Mouse (Mus musculus): ENCODE results near the gene Jag1.

The Jag1 gene

GRCm38 (mm10) chr2:137116025-137116674 lies at the start of gene Jag1:
Gene Jag1, minus strand, starts transcription at chr2:137116644.
- DNase-seq (ENCODE audit: low read depth, low spot score), result no peak

- no peak for DNase-seq (ENCODE audit: low read depth, low spot score)
Observed at GRCm38 (mm10) chr2:137156018-137156417, 39.6 kb upstream of the Jag1 start.

GRCm38 (mm10) chr2:137153825-137154224 lies 37.4 kb upstream of the Jag1 start:
- DNase-seq (ENCODE audit: low read depth, low spot score), result no peak

- no peak for DNase-seq (ENCODE audit: low read depth, low spot score)
Observed at GRCm38 (mm10) chr2:137153172-137153667, 36.8 kb upstream of the Jag1 start.

- no peak for DNase-seq (ENCODE audit: low read depth, low spot score)
Observed at GRCm38 (mm10) chr2:137150953-137151352, 34.5 kb upstream of the Jag1 start.

- DNase-seq (ENCODE audit: low read depth, low spot score), result no peak
Observed at GRCm38 (mm10) chr2:137146938-137147666, 30.7 kb upstream of the Jag1 start.

- no peak for DNase-seq (ENCODE audit: low read depth, low spot score)
Observed at GRCm38 (mm10) chr2:137138063-137138462, 21.6 kb upstream of the Jag1 start.

- DNase-seq (ENCODE audit: low read depth, low spot score), result no peak
Observed at GRCm38 (mm10) chr2:137134035-137134434, 17.6 kb upstream of the Jag1 start.

GRCm38 (mm10) chr2:137124861-137125260 lies 8.4 kb upstream of the Jag1 start:
- no peak for DNase-seq (ENCODE audit: low read depth, low spot score)

- DNase-seq (ENCODE audit: low read depth, low spot score), result peak; percentile 47
Observed at GRCm38 (mm10) chr2:137117321-137117690, 862 bp upstream of the Jag1 start.

GRCm38 (mm10) chr2:137116675-137117320 lies 354 bp upstream of the Jag1 start:
- DNase-seq (ENCODE audit: low read depth, low spot score), result peak; percentile 91

- DNase-seq (ENCODE audit: low read depth, low spot score), result no peak
Observed at GRCm38 (mm10) chr2:137115241-137116024, 1.0 kb downstream of the Jag1 start.

- peak; percentile 51 for DNase-seq (ENCODE audit: low read depth, low spot score)
Observed at GRCm38 (mm10) chr2:137114248-137115096, 2.0 kb downstream of the Jag1 start.

GRCm38 (mm10) chr2:137113288-137114061 lies 3.0 kb downstream of the Jag1 start:
- DNase-seq (ENCODE audit: low read depth, low spot score), result no peak

GRCm38 (mm10) chr2:137110214-137110898 lies 6.1 kb downstream of the Jag1 start:
- DNase-seq (ENCODE audit: low read depth, low spot score), result no peak

GRCm38 (mm10) chr2:137109321-137110213 lies 6.9 kb downstream of the Jag1 start:
- DNase-seq (ENCODE audit: low read depth, low spot score), result no peak

GRCm38 (mm10) chr2:137107946-137108345 lies 8.5 kb downstream of the Jag1 start:
- DNase-seq (ENCODE audit: low read depth, low spot score), result no peak

- no peak for DNase-seq (ENCODE audit: low read depth, low spot score)
Observed at GRCm38 (mm10) chr2:137107203-137107602, 9.2 kb downstream of the Jag1 start.

Data from retina, postnatal 7 days (tissue).